Mouse (Mus musculus) heart, postnatal 25 days (tissue): ENCODE data around the gene Npcd. TPM values are rescaled to one million over a fixed set of nuclear protein-coding genes. Genes with fewer than 3 reads are reported as not detected.

Experiments used
- DNase-seq: peaks from one replicate; pipeline ENCODE4 v3.0.0; 2022; ENCODE audit warnings: low spot score
- intact Hi-C: fragments of 180-260 bp; cut with DNase I; formaldehyde crosslinking; loops from one replicate; pipeline ENCODE4 v1.15.1; 2025
- total RNA-seq, 2 experiments: library from RNA; stranded (reverse); gene quantifications; 2 replicates each; pipeline ENCODE4 v1.2.3; 2021

Gene Npcd
- total RNA-seq, 2 experiments from 2014 or later: 0.26 TPM; not detected in 1

DNA sequence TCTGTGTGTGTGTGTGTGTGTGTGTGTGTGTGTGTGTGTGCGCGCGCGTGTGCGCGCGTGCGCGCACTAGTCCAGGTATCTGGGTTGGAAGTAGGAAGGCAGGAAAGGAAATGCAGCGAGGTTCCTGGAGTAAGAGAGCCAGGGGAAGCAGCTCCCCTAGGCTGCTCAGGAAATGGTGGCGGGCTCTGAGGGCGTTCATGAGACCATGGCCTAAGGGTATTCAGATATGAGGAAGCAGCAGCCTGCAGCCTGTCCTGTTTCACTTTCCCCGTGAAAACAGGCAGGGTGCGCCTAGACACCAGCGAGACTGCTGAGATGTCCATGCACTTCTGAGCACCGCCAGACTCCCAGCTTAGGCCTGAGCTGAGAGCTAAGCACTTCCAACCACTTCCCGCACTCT, 82.3 kb downstream of the Npcd start:
- intact Hi-C loops: loop anchor here (5.0 kb wide), 1 partner anchor 141 kb away; the partner anchor contains the start of gene Apobec3

DNA sequence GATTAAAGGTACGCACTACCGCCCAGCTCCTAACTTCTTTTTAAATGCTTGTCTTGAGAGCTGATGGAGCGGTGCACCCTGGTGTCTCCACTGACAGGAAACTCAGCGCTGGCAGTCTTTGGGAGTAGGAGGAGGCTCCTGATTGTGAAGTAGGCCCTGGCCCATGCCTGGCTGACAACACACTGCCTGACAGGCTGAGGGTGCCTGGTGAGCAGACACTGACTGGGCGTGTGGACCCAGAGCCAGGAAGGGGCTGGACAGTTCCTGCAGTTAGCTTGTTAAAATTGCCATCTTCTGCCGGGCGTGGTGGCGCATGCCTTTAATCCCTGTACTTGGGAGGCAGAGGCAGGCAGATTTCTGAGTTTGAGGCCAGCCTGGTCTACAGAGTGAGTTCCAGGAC, 83.8 kb downstream of the Npcd start:
- no peak for DNase-seq
- intact Hi-C loops: loop anchor here (5.0 kb wide), 1 partner anchor 142 kb away; the partner anchor contains the start of gene Apobec3

More for the DNA sequence above, 82.3 kb downstream of the Npcd start:
- no peak for DNase-seq

DNA sequence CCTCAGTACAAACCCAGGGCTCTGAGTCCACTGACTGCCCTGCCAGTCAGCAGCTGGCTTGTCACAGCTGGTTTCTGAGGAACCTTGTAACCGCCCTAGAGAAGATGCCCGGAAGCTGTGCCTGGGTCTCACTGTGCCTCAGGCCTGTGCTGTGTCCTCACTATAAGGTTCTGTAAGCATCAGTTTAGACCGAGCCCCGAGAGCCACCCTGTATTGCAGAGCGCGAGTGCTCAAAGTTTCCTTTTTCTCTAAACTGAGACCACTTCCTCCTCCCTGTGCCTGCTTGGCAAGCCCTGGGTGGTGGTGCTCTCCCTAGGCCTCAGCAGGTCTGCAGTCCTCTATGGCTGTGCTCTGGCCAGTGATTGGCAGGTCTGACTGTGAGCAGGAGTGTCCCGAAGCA, 84.9 kb downstream of the Npcd start:
- intact Hi-C loops: no loop called here

DNA sequence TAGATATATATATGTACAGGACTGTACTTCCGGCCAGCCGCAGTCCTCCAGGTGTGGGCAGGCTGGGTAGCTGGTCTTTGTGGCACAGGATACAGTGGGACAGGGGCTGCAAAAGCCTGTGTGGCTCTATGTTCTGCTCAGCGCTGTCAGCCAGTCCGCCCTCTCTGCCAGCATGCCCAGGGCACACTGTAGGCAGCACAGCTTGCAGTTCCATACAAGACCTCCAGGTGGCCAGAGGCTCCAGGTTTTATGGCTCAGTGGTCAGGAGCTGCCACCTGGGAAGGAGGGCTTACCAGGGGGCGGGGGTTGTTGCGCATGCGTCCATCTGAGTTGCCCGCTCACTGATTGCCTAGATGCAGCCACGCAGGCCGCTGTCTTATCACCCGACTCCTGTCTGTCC, 86.0 kb downstream of the Npcd start:
- intact Hi-C loops: no loop called here
- no peak for DNase-seq

More for the DNA sequence above, 84.9 kb downstream of the Npcd start:
- DNase-seq: no peak

DNA sequence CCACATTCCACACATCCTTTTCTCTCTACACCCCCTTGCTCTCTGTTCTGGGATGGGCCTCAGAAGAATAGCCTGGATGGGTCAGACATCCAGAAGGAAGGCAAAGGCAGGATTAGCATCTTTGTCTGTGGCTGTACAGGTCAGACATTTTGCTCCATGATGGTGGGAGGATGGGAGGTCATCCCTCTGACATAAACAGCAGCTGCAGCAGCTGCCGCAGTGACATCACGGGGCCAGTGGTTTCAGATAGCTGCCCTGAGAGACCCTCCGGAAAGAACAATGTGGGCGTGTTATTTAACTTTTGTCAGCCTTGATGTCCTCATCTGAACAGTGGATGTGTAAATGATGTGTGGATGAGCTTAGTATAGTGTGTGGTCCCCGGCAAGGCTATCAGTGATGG, 88.2 kb downstream of the Npcd start:
- no peak for DNase-seq
- intact Hi-C loops: no loop called here

DNA sequence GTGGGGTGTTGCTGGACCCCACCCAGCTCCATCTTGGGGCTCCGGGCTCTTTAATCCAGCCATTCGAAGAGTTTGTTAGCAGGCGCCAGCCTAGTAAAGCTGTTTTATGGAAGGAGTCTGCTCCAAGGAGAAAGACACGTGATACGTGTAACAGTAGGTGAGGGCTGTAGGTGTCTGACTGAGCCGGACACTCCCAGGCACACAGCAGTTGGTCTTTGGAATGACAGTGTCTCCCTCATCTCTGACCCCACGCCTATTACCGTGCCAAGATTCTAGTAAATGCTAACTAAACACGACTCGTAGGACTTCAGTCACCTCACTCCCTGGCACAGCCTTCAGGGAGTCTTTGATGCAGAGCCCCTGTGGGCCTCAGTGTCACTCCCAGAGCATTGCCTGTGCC, 88.7 kb downstream of the Npcd start:
- intact Hi-C loops: no loop called here

DNA sequence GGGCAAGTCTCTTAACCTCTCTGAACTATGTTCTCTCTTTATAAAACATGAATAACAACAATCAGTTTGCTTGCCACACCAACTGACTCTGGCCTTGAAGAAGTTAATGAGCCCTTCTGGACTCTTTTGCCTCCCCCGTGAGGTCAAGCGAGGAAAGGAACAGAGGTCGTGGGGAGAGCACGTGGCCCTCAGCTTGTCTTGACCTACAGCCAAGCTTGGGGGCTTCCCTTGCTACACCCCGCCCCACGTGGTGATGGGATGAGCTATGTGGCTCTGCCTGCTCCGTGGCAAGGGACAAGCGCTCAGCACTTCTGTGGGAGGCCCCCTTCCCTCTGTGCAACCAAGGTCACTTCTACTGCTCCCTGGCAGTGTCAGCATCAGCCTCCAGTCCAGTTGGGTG, 89.3 kb downstream of the Npcd start:
- intact Hi-C loops: loop anchor here (5.0 kb wide), 1 partner anchor 52 kb away; the partner anchor contains the start of gene Gtpbp1
- DNase-seq: no peak

More for the DNA sequence above, 88.7 kb downstream of the Npcd start:
- no peak for DNase-seq

DNA sequence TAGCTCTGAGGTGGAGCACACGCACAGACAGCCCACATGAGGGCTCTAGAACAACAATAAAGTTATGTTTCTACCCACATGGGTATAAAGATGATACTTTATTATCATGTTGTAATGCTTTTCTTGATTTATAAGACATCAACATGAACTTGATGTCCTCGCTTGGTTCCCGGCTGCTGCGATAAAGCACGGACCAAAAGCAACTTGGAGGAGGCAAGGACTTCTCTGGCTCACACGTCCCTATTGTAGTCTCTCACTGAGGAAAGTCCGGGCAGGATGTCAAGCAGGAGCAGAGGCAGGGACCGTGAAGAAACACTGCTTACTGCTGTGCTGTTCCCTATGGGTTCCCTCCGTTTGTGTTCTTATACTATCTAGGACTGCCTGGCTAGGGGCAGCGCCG, 90.0 kb downstream of the Npcd start:
- intact Hi-C loops: loop anchor here (5.0 kb wide), 1 partner anchor 52 kb away; the partner anchor contains the start of gene Gtpbp1
- no peak for DNase-seq

DNA sequence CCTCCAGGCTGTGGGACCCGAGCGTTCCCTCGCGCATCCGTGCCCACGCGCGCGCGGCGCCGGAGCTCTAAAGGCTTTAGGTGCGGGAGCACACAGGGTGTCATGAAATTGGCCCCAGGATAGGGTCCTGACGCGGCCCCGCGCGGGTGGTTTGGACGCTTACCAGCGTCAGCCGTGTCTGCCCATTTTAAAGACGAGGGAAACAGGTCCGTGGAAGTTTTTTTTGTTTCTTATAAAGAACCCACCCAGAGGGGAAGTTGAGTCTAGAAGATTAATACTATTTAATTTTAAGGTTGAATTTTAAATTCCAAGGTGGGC, 91.4 kb downstream of the Npcd start:
- DNase-seq: no peak
- intact Hi-C loops: loop anchor here (5.0 kb wide), 1 partner anchor 50 kb away; the partner anchor contains the start of gene Gtpbp1

DNA sequence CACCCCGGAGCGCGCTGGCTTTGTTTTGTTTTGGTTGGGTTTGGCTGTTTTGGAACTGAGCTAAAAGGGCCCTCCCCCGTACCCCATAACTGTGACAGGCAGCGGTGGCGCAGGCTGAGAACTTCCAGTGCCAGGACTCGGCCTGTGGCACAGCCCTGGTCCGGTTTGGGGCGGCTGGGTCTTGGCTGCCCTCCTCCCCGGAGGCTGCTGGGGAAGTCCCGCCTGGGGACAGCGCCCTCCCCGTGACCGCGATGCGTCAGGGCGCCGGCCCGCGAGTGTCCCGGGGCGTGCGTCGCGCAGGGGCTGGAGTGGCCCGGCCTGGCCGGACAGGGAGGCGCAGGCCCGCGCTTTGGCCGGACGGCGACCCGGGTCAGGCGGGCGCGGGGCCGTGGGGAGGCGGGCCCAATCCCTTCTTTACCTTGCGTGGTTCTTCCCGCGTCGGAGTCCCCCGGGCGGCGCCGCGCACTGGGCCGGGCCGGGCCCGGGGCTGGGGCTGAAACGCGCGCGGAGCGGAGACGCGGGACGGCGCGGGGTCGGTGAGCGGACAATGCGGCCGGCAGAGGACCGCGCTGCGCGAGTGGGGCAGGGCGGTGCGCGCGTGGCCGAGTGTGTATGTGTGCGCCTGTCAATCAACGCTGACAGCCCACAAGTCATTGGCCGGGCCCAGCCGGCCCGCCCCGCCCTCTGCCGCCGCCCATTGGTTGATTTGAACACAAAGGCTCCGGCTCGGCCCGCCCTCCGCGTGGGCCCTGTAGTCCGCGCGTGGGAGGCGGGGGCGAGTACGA, 91.9 kb downstream of the Npcd start, which contains the start of gene Sun2:
Gene Sun2 (minus strand): TSS at position 616 of the 785 bp plus-strand sequence.
- peak; percentile 85 for DNase-seq
- intact Hi-C loops: loop anchor here (5.0 kb wide), 1 partner anchor 50 kb away; the partner anchor contains the start of gene Gtpbp1

DNA sequence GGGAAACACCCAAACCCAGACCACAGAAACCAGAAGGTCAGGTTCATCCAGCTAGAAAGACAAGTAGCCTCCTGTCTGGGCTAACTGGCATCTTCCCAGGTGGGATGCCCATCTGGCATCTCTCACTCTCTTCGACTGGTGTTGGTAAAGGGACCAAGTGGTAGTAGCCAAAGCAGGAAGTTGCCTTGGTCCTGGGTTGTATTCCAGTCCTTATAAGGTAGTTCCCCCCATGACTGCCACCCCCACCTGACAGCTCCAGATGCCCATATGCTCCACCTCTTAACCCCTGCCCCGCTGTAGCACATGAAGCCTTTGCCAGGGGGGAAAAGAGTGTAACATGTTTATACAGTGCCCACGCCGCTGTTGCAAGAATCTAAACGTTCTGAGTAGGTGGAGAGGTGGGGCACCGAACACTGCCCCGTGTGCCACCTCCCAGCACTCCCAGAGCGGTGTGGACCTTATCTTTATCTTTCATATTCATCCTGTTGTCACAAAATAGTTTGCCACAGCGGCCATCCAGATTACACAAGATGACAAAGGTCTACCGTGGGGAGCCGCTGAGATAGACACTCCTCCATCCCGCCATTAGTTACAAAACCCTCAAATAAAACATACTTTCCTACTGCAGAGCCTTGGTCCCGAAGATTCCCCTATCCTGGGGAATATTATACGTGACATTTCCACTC, 92.7 kb downstream of the Npcd start:
- intact Hi-C loops: loop anchor here (5.0 kb wide), 1 partner anchor 49 kb away; the partner anchor contains the start of gene Gtpbp1
- no peak for DNase-seq

DNA sequence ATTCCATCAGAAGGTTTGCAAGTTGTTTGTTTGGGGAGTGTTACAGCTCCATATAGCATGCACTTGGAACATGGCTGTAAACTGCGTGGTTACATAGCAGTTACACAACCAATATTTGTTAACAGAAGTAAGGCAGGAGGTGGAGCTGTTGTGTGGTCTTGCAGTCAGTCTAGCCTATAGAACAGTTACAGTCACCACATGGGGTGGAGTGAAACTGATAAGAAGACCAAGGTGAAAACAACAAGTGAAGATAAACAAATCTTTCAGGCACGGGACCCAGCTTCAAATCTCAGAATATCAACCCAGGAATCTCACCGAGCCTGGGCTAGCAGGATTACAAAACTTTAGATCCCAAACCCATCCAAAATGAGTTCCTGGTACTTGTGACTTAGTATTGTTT, 93.3 kb downstream of the Npcd start:
- no peak for DNase-seq
- intact Hi-C loops: loop anchor here (5.0 kb wide), 1 partner anchor 48 kb away; the partner anchor contains the start of gene Gtpbp1

Other genes starting within 250 kb of the Npcd start
- gene Dmc1, start 229.1 kb downstream of the Npcd start, total RNA-seq: under 1 TPM in 1 of 2 experiments, not detected in 1; 0.10 TPM
- gene Fam227a, start 175.3 kb downstream of the Npcd start, total RNA-seq: 1 to 10 TPM in 1 of 2 experiments, under 1 TPM in 1; 0.84 to 1.3 TPM
- gene Cby1, start 175.0 kb downstream of the Npcd start, total RNA-seq: 10 to 100 TPM; 22.9 to 25.9 TPM
- gene Tomm22, start 163.4 kb downstream of the Npcd start, total RNA-seq: 100 to 1,000 TPM; 120 to 122 TPM
- 10 to 100 TPM; 23.6 to 26.4 TPM for gene Josd1, start 146.3 kb downstream of the Npcd start, total RNA-seq
- gene Gtpbp1, start 143.4 kb downstream of the Npcd start, total RNA-seq: 10 to 100 TPM; 27.2 to 31.8 TPM
- 10 to 100 TPM; 79.3 to 80.7 TPM for gene Sun2, start 91.7 kb downstream of the Npcd start, total RNA-seq
- 10 to 100 TPM; 20.5 to 22.9 TPM for gene Dnal4, start 56.4 kb downstream of the Npcd start, total RNA-seq
- 1 to 10 TPM; 1.5 to 1.8 TPM for gene Nptxr, start 29.5 kb downstream of the Npcd start, total RNA-seq
- gene Cbx6, start 451 bp upstream of the Npcd start, total RNA-seq: 10 to 100 TPM; 27.9 to 33.5 TPM
- gene Apobec3, start 57.4 kb upstream of the Npcd start, total RNA-seq: 1 to 10 TPM; 6.3 to 6.4 TPM
- 1 to 10 TPM; 9.4 to 9.8 TPM for gene Cbx7, start 136.9 kb upstream of the Npcd start, total RNA-seq
- 10 to 100 TPM; 24.5 to 33.8 TPM for gene Pdgfb, start 180.7 kb upstream of the Npcd start, total RNA-seq